Mouse (Mus musculus) brain, adult 2 months (tissue): ENCODE measurements around the gene Exosc5.

Experiments
- DNase-seq: peaks from one replicate; pipeline ENCODE4 v3.0.0; 2011; ENCODE audit warnings: low read depth, low spot score

Exosc5 gene

DNA sequence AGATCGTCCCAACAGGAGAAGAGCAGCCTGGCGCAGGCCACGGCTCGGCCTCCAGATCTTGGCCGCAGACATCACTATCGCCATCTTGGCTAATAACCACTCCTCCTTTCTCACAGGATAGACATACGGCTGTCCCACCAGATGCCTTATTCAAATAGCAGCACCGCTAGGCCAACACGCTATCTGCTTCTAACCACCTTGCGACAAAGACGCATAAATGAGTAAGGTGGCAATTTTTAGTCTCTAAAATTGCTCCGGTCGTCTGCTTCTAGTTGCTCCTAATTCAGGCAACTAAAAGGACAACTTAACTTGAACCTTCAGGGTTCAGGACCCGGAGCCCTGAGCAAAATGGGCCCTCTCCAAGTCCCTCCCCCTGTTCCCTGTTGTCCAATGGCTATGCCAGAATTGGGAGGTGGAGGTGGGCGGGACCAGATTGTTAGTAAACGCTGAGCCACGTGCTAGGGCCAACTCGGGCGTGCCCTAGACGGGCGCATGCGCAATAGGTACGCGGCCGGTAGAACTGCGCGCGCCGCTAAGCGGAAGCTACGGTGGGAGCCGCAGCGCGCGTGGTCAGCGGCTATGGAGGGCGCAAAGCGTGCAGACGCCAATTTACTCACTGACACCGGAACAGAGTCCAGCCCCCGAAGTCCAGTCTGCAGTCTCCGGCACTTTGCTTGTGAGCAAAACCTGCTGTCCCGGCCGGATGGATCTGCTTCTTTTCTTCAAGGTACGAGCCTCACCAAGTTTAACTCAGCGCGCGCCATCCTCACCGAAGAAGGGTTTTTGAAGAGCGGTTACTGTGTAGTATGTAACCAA is at the start of gene Exosc5, which contains the start of gene Bckdha:
Exosc5 (plus strand) TSS at position 508 of the 816 bp plus-strand sequence.
Bckdha (minus strand) TSS at position 325 of the 816 bp plus-strand sequence.
- DNase-seq = peak; percentile 100

DNA sequence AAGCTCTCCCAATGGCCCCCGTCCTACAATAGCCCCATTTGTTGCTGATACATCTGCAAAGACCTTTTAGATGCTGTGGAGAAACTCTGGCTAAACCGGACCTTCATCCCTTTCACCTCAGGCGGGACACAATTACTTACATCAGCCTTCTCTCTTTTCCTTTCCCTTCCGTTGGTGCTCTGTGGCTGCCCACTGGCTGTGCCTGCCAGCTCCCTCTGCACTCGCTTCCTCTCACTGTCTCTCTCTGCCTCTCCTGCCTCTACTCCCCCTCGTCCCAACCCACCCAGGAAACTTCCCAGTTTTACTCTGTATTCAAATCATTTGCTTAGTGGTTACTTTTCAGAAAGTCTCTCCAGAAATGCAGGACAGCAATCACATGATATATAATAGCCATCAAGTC is 48.9 kb upstream of the Exosc5 start:
- no peak for DNase-seq

DNA sequence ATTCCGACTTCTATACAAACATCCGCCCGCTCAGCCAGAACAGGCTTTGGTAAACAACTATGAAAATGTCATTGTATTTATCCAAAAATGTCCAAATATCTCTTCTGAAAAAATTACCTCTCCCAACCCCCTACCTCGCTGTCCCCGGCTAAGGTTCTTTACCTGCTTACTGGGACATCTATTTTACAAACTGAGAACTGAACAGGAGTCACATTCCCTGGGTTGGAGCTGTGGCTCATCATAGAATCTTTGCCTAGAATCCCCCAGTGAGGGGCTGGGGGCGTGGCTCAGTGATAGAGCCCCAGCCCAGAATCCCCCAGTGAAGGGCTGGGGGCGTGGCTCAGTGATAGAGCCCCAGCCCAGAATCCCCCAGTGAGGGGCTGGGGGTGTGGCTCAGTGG is 47.5 kb upstream of the Exosc5 start:
- DNase-seq = no peak

DNA sequence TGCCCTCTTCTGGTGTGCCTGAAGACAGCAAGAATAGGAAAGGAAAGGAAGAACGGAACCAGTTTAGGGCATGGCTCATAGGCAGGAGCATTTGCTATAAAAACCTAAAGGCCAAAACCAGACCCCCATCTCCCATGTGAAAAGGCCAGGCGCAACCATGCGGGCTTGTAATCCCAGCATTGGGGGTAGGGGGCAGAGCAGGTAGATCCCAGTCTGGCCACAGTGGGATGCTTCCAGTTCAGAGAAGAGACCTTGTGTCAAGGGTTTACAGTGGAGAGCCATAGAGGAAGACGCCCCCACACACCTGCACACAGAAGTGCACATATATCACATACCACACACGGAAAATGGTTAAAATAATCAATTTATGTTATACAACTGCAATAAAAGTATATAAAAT is 44.9 kb upstream of the Exosc5 start:
- DNase-seq = no peak

DNA sequence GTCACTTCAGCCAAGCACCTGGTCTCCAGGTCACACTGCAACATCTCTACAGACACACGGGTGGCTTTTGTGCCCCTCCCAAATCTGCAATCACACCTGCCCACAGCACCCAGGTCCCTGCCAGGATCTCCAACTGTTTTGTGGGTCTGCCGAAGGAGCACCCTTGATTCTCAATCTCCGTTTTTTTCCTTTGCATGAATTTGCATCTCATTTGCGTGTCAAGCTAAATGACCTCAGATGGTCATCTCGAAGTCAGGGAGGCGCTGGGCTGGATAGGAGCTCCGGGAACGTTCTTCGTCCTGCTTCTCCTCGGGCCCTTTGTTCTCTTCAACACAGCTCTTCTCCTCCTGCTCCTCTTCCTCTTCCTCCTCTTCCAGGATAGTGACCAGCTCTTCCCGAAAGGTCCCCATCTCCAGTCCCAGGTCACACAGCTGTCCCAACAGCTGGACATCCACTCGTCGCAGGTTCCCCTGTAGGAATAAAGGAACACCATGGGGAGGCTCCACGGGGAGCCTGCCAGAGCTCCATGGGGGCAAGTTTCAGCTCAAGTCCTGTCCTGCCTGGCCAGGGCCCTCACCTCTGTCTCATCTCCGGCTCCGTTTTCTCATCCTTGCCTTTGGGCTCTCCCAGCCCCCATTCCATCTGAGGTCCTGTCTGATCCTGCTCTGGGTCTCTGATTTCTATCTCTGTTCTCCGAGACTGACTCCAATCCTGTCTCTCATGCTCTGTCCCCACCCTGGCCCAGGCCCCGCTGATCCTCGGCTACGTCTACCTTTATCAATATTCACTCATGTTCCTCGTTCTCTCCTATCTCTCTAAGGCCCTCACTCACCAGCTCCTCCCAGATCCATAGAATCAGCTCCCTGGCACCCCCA is 43.9 kb upstream of the Exosc5 start:
- no peak for DNase-seq

DNA sequence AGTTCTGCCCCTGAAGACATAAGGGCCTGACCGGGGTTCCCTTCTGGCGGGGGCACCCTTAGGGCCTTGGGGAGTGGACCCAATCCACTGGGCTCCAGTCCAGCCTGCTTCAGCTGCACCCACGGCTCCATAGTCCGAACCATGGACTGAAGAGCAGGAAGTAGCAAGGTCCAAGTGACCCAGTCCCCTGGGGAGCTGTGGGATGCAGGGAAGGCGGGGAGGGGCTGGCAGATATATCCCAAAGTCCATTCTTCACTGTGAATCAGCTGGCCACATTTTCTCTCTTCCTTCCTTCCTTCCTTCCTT is 43.3 kb upstream of the Exosc5 start, which contains the start of gene Erich4:
Erich4 (minus strand) TSS at position 187 of the 306 bp plus-strand sequence.
- DNase-seq = no peak

DNA sequence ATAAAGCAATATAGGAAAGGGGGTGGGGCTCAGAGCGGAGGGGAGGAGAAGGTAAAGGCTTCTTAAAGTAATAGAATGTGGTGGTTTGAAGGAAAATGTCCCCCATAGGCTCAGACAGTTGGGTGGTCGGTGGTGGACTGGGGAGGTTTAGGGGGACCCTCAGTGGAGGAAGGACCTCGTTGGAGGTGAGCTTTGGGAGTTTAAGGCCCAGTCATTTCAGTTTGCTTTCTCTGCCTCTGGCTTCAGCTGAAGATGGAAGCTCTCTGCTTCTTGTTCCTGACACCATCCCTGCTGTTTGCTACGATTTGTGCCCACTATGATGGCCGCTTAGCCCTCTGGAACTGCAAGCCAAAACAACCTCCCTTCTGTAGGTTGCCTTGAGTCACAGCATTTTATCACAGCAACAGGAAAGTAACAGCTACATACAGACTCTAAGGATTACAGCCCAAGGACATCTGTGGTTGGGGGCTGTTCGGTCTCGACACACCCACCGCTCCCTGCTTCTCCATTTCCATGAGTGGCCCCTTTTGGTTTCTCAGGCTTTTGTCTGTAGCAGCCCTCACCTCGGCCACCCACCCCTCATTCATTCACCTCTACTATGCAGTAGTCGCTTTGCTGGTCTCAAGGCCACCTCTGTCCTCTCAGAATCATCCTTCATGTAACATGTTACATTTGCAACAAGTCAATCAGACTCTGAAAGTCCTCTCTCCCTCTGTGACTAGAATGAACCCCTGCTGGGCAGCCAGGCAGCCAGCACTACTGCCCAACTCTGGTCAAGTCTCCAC is 41.4 kb upstream of the Exosc5 start:
- no peak for DNase-seq

DNA sequence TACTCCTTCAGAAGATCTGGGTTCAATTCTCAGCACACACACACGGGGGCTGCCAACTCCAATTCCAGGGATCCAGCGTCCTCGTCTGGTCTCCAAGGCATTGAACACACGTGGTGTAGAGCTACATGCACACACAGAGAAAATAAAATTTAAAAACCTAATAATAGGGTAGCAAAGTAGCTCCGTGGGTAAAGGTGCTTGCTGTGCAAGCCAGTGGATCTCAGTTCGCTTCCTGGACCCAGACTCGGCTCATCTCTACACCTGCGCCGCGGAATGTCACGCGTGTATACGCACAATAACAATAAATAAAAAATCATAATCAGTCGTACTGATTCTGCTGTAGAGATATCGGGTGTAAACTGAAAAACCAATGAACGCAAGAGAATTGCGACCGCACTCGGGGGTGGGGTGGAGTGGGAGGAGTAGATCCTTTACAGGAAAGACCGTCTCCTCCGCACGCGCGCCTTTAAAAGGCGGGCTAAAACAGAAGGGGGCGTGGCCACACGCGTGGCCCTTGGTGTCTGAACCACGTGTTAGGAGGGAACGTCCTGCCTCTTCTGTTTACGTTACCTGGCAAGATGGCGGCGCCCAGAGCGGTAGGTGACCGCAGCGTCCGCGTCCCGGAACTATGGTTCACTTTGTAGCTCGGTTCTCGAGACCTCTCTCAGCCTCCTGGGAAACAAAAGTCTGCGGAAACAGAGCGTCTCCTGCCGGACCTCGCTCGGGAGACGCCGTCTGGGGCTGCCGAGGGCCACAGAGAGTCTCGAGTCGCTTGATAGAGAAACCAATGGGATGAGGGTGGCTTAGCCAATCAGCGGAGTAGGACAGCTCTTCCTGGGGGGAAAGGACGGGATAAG is 39.9 kb upstream of the Exosc5 start, which contains the start of gene Dmac2:
Dmac2 (plus strand) TSS at position 550 of the 857 bp plus-strand sequence.
- DNase-seq = peak; percentile 97

DNA sequence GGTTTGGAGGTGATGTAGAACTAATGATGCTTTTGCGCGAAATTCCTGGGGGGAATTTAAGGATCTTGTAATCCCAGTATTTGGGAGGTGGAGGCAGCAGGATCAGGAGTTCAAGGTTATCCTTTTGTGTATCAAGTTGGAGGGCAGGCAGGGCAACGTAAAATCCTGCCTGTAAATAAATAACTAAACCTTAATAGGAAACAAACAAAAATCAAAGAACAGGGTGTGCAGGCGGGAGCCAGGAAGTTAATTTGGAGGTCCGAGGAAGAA is 39.3 kb upstream of the Exosc5 start:
- DNase-seq = no peak

DNA sequence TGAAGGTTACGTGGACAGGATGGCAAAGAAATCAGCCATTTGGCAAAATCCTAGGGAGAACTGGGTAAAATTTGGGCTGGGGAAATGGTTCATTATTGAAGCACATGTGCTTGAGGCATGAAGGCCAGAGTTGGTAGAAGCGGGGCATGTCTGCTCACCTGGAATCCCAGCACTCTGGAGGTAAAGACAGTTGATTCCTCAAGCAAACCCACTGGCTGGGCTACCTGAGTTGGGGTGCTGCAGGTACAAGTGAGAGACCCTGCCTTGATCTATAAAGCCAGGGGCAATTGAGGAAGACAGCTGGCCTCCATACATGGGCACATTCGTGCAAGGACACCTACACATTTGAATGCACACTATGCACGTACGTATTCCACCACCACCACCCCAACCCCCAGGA is 38.9 kb upstream of the Exosc5 start:
- DNase-seq = no peak

DNA sequence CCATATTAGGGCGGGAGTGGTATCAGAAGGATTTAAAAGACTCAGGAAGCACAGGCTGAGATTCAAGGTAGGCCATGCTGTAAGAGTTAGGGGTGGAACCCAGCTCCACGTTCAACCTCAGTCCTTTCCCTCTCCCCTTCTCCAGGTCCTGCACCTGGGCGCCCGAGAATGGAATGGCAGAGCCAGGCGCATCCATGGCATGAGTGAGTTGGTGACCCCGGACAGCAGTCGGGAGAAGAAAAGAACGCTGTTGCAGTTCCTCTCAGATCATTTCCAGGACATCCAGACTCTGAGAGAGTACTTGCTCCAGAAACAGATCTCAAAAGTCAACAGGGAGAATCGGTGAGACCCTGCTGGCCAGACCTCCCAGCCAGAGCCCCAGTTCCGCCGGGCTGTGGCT is 38.2 kb upstream of the Exosc5 start:
- no peak for DNase-seq

DNA sequence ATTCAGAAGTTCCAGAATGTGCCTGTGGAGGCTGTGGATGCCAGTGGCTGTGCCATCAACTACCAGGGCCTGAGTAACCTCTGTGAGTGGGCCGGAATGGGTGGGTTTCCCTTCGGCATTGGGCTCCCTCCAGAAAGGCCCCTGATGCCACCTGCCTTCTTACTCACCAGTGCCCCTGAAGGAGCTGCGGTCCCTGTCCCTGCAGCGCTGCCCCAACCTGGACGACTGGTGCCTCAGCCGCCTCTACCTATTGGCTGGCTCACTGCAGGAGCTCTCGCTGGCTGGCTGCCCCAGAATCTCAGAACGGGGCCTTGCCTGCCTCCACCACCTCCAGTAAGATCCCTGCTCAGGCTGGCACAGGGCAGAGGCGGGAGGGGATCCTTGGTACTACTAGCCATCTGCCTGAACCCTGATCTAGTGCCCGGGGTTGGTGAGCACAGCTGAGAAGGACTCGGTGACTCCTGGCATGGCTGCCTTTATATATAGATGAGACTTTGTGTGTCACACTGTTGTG is 35.0 kb upstream of the Exosc5 start:
- peak; percentile 57 for DNase-seq

DNA sequence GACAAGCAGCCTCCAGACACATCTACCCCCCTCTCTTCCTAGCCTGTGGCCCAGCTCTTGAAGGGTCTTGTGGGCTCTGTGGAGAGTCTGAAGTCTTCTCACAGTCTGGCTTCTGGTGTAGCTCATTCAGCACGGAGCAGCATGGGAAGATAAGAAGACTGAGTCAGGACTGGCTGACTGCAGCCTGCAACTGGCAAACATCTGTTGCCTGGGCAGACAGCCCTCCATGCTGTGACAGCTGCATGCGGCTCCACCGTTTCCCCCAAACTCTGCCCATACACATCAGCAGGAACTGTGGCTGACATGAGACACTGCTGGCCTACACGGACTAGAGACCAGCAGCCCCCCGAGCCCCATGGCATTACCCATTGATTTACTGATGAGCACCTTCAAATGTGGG is 34.1 kb upstream of the Exosc5 start:
- DNase-seq = no peak

DNA sequence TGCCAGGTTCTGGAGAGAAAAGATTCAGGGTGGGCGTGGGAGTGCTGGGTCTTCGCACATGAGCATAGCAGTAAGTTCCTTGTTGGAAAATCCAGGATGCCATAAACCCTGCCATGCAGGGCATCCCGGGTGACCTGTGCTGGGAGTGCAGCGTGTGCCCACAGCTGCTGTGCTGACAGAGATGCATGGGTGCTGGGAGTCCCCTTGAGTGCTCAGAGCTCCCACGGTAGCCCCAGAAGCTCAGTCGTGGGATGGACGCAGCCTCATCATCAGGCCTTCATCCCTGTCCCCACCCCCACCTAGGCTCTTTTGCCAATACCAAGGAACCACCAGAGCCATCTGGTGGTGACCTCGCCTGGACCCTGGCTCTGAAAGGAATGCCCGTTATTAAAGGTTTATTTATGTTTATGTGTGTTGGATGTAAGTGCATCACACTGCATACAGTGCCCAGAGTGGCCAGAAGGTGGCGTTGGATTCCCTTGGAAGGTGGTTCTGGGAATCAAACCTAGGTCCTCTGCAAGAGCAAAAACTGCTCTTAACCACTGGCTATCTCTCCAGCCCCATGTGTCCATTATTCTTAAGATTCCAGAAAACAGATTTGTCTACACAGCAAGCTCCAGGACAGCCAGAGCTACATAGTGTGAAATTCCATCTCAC is 33.2 kb upstream of the Exosc5 start:
- peak; percentile 49 for DNase-seq

DNA sequence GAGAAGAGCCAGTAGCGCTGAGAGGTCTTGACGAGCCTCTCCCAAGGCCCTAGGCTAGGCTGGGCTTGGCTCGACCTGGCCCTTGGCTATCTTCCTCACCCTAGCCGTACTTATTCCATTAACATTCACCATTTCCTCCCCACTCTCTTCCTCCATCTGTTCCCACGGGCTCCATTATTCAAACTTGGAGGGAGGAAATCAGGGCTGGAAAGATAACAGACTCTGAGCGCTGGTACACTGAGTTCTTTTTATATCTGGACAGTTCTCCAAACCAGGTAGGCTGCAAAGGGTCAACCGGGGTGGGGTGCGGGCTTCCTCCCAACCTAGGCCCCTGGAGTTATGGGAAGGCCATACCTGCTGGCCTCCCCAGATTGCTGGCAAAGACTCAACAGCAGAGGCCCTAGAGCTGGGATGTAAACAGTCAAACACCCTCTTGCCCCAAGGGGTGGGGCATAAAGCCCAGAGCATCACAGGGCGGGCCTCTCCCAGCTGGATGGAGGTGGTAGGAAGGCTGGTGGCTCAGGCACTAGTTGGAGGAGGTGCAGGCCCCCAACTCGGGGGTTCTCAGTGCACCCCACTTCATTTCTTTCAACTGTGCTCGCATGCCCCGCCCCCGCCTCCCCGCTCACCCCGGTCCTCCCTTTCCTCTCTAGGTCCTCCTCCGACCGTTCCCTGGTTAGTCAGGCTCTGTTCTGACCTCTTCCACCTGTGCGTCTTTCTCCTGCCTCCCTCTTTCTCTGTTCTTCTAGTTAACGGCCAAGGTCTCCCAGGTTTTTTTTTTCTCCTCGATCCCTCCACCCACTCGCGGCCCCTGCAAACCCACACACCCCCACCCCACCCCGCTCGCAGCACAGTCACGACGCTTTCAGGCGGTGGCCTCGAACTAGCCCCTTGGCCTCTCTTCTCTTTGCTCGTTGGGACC is 32.2 kb upstream of the Exosc5 start, which contains the start of gene B3gnt8:
B3gnt8 (plus strand) TSS at position 146 of the 922 bp plus-strand sequence.
- DNase-seq = peak; percentile 59

DNA sequence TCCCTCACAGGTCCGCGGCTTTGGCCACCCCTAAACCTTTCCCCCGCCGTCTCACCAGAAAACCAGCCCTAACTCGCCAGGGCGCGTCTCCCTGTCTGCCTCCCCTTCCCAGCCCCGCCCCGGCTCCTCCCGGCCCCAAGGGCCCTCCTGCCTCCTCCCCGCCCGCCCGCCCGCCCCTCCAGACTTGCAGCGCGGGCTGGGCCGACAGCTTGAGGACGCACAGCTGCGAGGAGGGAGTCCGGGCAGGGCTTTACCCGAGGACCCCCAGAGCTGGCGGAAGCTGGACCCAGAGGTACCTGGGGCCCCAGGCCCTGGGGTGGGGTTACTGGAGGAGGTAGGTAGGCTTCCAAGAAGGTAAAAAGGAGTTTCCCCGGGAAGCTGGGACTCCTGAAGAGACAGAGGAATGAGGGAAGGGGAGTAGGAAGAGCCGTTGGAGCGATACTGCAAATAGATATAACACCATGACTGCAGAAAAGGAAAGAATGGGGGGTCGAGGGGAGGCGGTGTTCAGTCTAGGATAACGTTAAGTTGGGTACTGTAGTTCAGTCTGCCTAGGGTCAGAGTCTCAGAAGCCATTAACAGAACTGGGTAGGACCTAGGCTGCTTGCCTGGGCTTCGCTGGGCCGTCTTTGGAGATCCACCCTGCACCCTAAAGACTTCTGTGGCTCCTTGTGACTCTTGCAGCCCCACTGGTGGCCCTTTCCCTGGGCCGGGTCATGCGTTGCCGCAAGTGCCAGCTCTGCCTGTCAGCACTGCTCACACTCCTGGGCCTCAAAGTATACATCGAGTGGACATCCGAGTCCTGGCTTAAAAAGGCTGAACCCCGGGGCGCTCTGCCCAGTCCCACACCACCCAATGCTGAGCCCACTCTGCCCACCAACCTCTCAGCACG is 31.3 kb upstream of the Exosc5 start:
- no peak for DNase-seq

DNA sequence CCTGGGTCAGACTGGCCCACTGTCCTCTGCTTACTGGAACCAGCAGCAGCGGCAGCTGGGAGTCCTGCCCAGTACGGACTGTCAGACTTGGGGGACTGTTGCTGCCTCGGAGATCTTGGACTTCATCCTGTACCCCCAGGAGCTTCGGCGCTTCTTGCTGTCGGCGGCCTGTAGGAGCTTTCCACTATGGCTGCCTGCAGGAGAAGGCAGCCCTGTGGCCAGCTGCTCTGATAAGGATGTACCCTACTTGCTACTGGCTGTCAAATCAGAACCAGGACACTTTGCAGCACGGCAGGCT is 30.7 kb upstream of the Exosc5 start:
- DNase-seq = no peak

DNA sequence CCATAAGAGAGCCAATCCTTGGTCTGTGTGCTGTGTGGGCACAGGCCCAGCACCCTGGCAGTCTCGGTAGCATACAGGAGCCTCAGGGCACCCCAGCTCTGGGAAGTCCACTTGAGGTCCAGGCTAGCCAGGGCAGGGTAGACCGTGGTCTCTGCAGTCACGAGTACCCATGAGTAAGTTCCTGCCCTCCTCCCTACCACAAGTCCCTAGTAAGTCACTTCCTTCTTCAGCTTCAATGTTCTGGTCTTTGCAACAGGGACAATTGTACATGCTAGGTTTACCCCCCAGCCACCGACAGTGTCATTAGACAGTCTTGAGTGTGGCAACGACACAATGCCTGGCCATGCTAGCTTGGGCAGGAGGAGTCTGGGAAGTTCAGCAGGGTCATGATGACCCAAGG is 26.3 kb upstream of the Exosc5 start:
- DNase-seq = no peak
